Mouse (Mus musculus) cerebellum, adult 2 months (tissue): ENCODE results near the gene Serpina1f.

ENCODE experiments used
- CTCF ChIP-seq: fragments of 200-500 bp; IDR thresholded peaks from 2 replicates; pipeline ENCODE4 v1.5.1; 2011; ENCODE audit warnings: low read depth, mild to moderate bottlenecking, control low read depth, low read length, moderate library complexity, borderline replicate concordance; ENCODE audit not compliant: insufficient read depth
- POLR2A ChIP-seq: fragments of 200-500 bp; IDR thresholded peaks from 2 replicates; pipeline ENCODE4 v1.6.1; 2011; ENCODE audit warnings: low read length, control low read depth, borderline replicate concordance; ENCODE audit not compliant: insufficient read depth

DNA sequence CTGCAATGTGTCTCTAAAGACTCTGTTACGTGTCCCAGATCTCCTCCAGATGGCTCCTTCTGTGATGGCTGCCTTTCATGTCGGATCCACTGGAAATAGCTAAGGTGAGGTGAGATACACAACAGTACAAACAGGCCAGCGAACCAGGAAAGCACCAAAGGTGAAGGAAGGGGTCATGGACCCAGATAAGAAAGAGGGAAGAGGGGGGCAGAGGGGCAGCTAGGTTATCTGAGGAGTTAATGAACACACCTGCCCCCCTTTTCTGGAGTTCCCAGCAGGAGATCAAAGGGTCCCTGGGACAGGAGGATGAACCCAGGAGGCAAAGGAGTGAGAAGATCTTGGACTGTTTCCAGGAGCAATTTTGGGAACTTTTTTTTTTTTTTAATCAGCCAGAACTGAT is 9.9 kb downstream of the Serpina1f start:
- TF ChIP-seq CTCF (no peak), POLR2A (no peak)
